Mouse (Mus musculus) heart, postnatal 4 days (tissue): ENCODE measurements around the gene Foxp1. TPM values are rescaled to one million over a fixed set of nuclear protein-coding genes. Genes with fewer than 3 reads are reported as not detected.
A peak's percentile ranks its signal among the peaks of the same experiment; 100 is the strongest.

ENCODE experiments used
- DNase-seq: peaks from one replicate; pipeline ENCODE4 v3.0.0; 2021
- total RNA-seq, 2 experiments: library from RNA; stranded (reverse); gene quantifications; 2 replicates each; pipeline ENCODE4 v1.2.3; 2021

Foxp1 gene
- total RNA-seq, 2 experiments from 2014 or later, result 66.1 to 67.0 TPM

DNA sequence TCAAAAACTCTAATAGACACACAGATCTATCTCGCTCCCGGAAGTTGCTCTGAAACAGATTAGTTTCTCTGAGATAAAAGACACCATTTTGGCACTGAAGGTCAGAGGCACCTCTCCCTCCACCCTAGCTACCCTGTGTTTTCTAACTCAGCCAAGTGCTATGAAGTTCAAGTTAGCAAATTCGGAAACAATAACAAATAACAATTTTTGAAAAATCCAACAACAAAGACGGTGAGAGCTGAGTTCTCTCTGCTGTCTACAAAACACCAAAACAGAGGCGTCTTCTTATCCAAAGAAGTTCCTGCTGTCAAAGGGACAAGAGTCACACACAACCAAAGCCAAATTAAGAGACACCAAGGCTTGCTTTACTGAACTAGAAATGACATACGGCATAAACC lies 349.9 kb downstream of the Foxp1 start:
- DNase-seq, result no peak

DNA sequence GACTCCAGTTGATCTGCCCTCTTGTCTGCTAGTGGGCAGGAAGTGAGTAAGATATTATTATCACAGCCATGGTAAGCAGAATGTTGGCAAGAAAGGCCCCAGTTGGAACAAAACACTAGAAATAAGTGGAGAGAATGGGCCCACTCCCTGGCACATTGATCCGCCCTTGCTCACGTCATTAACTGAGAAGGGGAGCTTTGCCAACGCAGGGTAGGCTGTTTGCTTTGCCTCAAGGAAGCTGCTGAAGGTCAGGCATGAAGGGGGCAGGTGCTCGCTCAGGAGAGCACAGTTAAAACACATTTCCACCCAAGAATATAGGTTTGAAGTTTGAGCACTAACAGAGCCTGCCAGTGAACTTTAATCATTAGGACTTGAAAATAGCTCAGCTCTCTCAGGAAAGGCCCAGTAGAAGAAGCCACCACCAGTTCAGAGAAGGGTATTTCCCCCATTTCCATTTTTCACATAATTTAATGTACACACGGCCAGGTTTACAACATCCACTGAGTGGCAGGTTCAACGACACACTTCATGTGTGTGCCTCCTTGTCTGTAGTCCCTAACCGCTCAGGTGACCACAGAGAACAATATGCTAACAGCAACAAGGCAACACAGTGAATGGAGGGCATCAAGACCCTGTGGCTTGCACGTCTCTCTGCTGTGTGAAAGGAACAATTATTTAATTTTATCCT lies 350.5 kb downstream of the Foxp1 start:
- peak; percentile 25 for DNase-seq

DNA sequence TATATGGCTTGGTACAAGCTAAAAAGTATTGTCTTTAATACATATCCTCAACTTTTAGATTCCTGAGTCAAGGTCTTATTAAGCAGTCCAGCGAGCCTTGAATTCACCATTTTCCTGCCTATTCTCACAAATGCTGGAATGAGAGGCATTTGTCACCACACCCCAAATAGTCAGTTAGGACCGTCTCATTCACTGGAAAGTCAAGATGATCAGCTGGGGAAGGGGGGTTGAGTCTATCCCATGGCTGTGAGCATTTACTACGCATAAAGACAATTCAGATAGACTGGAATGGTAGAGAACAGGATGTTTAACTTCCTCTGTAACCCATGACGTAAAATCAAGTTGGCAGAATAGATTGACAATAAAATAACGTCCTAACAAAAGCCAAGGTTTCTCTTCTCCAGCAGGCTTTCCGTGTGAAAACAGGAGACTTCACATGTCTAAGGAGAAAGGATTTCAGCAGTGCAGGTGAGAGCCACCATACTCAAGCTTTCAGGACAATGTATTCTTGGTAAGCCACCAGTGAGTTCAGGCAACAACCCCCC lies 351.2 kb downstream of the Foxp1 start:
- DNase-seq, result no peak

DNA sequence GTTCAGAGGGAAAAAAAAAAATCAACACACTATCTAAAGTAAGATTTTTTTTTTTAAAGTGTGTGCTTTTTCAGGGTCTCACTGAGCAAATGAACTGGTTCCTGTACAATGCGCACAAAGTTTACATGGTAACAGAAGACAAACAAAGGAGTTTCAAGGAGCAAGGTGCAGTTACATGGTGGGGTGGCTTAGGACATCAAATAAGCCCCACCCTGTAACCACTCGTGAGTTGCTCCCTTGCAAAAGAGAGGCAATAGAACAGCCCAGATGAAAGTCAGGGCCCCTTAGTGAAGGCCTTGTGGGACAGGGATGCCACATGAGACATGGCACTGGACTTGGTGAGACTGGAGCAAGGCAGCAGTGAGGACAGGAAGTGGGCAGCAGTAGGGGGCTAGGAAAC lies 353.8 kb downstream of the Foxp1 start:
- no peak for DNase-seq

DNA sequence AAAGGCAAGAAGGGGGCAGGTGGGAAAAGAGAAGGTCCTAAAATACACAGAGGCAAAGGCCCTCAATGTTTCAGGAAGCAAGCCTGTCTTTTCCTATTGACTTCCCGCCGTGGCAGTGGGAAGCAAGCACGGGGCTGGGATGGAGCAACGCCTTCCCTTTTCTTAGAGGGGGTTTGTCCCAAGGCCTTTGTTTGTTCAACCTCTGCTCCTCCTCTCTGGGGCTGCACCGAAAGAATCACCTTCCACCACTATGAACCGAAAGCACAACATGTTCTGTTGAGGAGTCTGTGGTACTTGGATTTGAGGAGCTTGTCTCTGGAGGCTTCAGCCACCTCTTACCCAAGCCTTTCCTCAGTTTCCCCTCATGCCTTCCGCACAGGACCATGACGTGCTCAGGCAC lies 355.5 kb downstream of the Foxp1 start:
- DNase-seq, result no peak

DNA sequence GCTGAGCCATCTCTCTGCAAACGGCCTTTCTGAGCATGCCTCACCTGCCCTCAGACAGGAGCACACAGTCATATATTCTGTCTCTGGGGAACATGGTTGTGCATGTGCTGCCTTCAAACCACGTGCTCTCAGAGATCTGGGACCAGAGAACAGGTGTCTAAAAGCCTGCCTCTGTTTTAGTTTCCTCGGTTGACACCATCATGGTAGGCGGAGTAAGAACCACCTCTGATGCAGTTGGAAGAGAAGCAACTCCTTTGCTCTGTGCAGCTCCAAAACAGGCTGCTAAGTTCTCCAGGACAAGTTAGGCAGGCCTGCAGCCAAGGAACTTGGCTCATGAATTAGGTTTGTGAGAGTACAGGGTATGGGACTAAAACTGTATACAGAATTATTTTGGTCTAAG lies 356.4 kb downstream of the Foxp1 start:
- DNase-seq, result peak; percentile 19

DNA sequence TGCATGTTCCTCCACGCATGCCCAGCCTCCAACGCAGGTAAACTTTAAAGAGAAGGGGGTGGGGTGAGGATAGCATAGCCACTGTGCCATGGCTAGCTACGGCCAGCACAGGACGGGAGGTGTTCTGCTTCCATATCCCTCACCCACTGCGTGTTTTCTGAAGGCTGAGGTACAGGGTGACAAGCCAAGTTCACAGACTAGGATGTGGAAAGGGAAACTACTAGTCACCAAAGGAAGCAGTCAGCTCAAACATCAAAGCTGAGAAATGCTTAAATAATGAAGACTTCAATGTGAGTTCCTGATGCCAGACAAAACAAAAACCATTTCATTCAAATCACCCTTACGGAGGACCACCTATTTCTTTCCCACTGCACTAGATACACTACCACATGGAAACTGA lies 357.8 kb downstream of the Foxp1 start:
- DNase-seq, result no peak

DNA sequence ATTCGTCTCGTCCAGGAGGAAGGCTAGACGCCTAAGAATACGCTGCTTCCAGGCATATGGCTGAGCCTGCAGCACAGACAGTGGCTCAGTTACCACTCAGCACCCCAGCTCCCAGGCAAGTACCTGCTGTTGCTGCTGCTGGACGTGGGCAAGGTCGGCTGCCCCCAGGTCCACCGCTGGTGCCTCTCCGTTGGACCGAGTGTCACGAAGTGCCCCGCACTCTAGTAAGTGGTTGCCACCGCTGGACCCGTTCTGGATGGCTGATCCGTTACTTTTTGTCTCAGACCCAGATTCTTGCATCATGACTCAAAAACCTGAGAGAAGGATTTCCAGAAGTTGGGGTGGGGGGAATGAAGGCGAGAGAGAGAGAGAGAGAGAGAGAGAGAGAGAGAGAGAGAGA lies 359.8 kb downstream of the Foxp1 start:
- DNase-seq, result no peak

DNA sequence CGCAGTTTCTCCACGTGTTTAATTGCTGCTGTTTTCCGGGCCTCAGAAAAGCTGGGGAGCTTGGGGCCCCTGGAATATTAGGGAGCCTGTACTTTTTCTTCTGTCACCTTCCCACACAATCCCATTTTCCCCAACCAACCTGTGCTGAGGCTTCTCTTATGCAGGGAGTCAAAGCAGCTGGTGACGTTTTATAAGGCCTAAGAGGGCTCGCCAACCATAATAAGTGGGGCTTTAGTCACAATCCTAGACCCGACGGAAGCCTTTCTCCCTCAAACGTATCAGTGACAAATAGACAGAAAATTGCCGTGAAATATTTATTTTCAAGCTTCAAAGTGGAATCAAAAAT lies 362.2 kb downstream of the Foxp1 start:
- no peak for DNase-seq

DNA sequence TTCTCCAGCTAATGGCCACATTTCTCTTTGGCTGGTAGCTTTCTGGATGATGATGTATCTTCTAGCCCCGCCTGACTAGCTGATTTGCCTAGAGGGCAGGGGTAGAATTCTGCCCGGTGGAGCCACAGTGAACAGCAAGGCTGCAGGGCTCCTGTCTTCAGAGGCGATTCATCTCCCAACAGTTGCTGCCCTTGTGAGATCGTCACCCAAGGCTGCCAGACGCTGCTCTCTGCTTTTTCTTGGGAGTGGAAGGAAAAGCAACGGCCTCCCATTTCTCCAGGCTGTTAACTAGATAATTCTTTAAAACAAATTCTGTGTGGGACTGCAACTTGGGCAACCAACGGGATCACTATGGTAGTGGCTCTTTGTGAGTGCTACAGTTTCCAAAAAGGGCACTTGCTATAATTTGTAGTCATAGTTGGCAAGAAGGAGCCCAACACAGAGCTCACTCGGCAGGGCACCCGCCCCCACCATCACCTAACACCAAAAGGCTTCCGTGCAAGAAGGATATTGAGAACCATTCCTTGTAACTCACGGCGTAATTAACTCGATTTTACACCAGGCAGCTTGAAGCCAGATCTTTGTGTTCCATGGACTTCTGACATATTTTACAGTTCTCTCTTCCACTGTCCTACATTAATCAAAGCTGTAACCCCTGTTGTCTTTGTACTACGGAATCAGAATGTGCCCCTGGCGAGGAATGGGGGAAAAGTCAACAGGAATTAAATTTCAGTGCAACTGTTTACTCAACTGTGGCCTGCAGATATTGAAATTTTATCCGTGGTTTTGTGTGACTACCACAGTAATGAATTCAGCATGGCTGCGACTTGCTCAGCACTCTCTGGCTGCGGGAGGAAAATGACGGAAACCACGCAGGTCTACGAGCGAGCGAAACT lies 362.8 kb downstream of the Foxp1 start:
- no peak for DNase-seq

DNA sequence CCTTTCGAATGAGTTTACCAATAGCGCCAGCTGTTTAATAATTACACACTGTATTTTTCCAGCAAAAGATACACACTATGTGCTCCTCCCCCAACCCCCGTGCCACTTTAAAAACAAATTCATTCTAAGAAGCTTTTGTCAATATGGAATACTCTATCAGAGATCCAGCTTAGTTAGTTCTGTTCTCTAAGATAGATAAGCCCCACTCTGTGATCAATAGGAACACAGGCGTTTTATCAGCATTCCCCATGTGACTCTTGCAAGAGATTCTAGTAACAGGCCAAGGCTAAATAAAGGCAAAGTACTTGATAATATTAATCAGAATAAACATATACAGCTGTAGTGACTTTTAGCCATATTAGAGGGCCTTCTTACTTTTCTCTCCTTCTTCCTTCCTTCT lies 368.8 kb downstream of the Foxp1 start:
- no peak for DNase-seq

DNA sequence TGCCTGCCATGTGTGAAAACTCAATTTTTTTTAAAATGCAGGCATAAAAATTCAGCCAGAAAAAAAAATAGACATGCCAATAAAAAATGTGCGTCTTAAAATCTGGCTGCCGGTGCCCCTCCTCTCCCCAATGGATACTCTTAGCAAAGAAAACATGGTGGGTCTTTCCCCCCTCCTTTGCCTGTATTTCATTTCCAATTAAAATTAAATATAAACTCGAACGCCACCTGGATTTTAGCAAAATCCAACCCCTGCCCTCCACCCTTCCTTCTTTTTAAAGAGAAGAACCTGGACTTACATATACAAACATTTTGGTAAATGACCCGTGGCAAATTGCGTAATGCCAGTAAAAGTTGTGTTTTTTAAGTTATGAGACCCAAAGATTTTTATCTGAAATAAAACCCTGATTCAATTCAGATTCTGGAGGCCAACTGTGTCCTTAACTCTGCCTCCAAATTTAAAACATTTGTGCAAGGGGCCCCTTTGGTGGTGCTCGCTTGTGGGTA lies 376.1 kb downstream of the Foxp1 start:
- no peak for DNase-seq

DNA sequence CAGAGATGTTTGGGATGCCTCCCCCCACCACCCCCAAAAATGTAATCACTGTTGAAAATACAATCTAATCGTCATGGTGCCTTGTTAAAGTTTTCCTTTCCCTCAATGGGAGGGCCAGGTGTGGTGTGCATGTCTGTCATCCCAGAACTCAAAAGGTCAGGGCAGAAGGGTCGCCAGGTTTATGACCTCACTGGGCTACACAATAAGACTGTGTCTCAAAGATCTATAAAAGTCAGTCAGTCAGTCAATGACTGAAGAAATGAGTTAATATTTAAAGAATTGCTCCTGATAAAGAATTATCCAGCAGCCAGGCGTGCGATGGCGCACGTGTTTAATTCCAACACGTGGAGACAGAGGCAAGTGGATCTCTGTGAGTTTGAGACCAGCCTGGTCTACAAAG lies 377.5 kb downstream of the Foxp1 start:
- no peak for DNase-seq

DNA sequence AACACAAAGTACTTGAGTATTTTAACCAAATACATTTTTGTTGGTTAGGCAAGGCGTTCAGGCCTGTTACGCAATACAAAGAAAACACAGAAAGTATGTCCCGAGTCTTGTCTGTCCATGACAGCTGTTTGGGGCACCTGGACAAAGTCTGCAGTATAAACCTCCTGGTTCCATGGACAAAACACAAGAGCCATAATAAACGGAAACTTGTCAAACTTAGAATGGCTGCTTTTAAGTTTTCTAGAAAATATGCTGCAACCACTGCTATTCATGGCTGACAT lies 378.8 kb downstream of the Foxp1 start:
- no peak for DNase-seq

DNA sequence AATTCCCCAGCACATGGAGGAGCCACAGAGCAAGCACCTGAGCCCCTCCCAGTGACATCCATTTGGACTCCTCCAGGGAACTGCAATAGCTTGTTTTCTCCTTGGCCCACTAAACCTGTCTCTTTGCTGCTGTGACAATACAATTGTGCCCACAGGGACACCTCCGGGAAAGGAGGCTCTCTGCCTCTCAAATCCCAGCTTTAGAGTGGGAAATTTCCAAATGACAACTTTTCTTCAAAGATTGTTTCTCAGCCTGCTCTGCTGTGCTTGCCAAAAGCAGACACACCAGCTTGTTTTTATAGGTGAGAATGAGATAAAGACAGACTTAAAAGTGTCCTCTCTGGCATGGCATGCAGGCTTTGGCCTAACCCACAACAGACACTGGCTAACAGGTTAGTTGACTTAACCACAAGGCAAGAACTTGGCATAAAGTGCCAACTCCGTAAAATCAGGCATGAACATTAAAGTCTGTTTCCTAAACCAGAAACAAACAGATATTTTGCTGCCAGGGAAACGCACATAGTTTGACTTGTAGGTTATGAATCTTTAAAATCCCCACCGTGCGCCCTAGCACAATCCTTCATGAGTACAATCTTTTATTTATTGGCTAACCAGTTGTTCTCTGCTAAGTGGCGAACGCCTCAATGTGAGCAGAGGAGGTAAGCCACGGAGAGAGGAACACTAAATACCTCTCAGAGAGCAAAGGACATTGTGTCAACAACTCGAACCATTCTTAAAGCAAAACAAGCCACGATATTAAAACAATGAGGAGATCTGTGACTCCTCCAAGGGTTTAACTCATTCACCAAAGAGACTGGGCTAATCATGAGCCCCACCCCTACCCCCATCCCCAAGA lies 379.4 kb downstream of the Foxp1 start:
- DNase-seq, result no peak

DNA sequence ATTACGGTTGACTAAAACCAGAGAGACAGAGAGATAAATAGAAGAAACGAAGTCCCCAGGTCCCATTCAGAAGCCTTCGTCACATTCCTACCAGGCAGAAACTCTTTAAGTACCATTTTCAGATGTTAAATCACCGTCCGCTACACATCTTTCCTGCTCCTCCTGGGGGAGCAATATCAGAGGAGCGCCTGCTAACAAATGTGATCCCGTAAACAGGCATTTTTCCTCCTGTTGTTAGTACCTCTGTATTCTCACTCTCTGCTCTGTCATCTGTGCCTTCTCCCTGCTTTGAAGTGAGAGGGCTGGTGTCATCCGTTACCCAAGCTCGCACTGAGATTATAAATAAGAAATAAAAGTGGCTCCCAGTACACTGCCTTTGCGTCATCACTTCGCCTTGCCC lies 384.5 kb downstream of the Foxp1 start:
- DNase-seq, result no peak

DNA sequence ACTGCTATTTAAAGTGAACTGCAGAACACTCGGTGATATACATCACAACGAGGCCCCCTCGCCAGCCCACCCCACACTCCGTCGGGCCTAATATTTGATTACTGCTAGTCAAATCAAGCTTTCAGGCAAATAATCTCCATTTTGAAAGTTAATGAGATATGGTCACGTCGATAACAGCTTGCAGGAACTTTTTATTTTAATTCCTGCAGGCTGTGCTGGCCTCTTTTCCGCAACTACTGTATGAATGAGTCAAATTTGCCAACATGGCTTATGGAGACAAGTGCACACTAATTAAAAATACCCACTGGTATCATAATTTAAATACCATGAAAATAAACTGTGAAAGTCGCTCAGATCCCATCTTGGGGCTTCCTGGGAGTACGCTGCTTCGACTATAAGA lies 385.4 kb downstream of the Foxp1 start:
- DNase-seq, result no peak

DNA sequence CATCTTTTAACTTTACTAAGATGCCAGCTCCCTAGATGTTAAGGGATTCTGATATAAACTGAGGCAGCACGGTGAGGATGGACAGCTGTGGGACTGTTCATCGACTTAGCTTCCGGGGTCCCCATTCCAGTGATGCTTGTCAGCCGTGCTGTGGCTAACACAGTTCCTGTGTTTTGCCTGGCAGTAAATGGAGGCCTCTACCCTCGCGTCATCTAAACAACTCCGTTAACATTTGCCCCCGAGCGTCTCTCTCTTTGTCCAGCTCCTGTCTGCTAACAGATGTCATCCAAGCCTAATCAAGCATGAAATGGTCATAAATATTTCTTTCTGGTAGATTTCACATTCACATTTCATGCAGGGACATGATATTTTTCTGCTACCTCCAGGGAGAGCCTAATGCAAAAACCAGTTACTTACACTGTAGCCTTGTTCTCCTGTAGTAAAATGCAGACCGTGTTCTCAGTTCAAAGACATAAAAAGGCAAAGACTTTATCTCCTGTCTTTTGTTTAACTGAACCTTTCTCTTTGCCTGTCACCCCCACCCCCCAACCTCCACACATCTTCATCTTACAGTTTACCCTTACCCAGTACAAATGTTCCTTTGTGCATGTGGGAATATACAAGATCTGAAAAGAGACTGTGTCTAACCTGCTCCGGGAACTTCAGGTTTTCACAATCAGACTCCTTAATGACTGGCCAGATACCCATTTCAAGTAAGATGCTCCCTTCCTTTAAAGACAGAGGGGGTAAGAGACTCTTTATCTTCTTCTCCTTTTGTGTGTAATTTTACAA lies 386.4 kb downstream of the Foxp1 start:
- DNase-seq, result no peak

DNA sequence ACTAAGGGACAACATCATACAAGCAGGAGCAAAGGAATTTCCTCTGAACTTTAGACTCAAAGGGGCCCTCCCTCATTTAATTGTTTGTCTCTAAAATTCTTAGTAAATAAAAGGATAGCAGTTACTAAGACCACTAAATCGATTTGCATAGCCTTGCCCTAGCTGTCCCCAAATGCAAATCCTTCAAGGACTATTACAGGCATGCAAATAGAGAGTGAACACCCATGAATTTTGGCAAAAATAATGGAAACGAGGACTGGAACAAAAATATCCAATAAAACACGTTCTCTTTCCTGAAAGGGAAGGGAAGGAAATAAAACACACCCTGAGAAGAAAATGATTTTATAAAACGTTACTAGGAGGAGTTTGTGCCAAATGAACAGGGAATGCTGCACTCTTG lies 390.7 kb downstream of the Foxp1 start:
- DNase-seq, result no peak

DNA sequence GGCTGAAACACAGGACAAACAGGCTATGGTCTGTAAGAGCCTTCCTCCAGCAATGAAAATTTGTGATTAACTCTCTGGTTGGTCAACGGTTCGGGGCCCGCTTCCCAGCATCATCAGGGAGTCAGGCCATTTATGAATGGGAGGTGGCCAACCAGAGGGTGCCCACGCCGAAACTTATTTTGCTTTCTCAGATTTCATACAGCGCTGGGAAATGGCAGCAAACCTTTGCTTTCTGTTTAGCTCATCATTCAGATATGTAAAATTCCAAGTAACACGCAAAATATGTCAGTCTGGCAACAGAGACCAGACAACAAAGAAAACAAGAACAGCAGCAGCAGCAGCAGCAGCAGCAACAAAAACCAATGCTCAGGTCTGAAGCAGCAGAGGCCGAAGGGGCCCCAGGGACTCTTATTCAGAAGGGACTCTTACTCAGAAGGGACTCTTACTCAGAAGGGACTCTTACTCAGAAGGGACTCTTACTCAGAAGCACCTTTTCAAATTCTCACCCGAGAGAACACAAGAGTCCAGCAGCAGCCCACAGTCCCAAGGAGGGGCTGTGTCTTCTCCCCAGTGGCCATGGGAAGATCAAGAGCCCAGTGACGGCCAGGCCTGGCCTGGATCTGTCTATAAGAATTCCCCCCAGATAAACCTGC lies 391.6 kb downstream of the Foxp1 start:
- DNase-seq, result no peak

DNA sequence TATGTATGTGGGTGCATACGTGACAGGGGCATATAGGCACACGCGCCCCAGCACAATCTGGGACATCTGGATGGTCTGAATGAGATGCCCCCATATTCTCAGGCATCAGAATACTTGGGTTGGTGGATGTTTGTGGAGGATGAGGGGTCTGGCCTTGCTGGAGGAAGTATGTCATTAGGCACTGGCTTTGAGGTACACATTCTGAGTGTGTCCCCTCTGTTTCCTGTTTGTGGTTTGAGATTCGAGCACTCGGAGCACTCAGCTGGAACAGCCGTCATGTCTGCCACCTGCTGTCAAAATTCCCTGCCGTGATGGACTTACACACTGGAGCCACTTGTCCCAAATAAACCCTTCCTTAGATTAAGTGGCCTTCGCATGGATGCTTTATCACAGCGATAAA lies 395.8 kb downstream of the Foxp1 start:
- DNase-seq, result no peak
